Mouse (Mus musculus) cerebellum, adult 11-12 months (tissue): ENCODE results near the gene Pon2.
"Not testable (repeated sequence)": the region's sequence is repeated elsewhere in the genome, so short reads cannot be mapped to it uniquely, and the experiment has no call there.

ENCODE experiments used
- DNase-seq: peaks from one replicate; pipeline ENCODE4 v3.0.0; 2022

Gene Pon2

DNA sequence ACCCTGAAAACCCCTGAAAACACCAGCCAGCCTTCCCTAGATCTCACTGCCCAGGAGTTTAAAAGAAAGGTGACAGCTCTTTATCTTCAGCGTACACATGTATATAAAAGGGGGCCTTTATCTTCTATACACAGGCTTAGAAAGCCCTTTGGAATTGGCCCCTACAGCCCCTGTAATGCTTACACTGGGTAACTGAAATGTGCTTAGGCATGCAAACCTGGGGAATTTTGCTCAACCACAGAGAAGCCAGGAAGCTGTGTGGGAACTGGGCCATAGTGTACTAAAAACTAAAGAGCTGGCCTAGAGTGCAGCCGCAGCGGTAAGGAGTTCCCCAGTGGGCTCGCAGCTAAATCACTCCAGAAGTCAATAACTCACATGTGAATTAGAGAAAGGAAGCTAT lies 6.8 kb downstream of the Pon2 start:
- DNase-seq, result no peak

DNA sequence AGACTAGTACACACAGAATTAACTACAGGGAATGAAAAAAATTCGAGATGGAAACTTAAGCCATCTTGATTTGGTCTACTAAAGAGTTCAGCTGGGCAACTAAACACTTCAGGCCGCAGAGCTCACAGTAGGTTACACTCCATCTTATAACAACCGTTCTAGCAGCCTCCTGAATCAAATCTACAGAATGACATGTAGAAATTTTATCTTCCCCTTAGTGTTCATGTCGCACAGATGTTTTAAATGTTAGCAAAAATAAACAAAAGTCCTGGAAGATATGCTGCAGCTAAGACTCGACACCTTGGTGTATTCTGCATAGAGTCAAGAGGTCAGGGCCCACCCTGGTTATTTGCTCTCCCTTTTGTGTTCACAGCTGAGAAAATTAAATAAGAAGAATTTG lies 10.3 kb downstream of the Pon2 start:
- DNase-seq, result no peak

GRCm38 (mm10) chr6:5287392-5287791 lies 10.9 kb downstream of the Pon2 start:
- DNase-seq, result no peak

- DNase-seq, result no peak
Measured at GRCm38 (mm10) chr6:5282418-5282817, 15.8 kb downstream of the Pon2 start.

GRCm38 (mm10) chr6:5280576-5281305 lies 17.5 kb downstream of the Pon2 start:
- no peak for DNase-seq

- no peak for DNase-seq
Measured at GRCm38 (mm10) chr6:5277972-5278371, 20.3 kb downstream of the Pon2 start.

- no peak for DNase-seq
Measured at GRCm38 (mm10) chr6:5269641-5270040, 28.6 kb downstream of the Pon2 start.

- DNase-seq, result no peak
Measured at GRCm38 (mm10) chr6:5264793-5265192, 33.5 kb downstream of the Pon2 start.

- no peak for DNase-seq
Measured at GRCm38 (mm10) chr6:5263250-5263999, 34.8 kb downstream of the Pon2 start.

DNA sequence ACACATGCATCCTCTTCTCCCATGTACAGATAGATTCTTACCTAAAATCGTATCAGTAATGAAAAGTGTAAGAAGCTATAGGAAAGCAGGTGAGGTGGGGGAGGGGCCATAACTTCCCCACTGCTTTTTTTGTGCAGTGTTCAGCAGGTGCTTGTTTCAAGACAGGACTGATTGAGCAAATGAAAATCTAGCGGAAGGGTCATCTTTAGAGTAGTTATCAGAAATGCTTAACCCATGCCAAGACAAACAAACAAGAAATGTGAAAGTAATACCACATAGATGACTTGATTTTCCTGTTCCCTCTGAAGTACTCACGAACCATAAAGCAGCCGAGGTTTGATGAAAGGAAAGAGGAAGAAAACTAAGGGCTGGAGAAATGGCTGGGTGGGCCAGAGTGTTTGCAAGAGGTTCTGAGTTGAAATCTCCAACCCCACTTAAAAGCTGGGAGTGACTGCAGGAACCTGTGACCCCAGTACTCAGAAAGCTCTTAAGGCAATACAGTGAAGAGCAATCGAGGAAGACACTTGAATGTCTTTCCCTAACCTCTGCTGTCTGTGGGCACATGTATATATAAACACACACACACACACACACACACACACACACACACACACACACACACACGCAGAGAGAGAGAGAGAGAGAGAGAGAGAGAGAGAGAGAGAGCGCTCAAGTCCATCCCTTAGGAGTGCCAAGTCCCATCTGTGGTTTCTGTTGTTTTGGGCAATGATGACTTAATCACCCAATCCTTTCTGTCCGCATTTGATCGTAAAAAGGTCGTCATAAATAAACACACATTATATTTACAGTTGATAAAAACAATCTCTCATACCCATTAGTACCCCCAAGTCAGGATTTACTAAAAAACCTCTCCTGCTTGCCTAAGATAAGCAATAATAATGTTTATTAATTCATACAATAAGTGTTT lies 35.7 kb downstream of the Pon2 start:
- DNase-seq, result no peak

DNA sequence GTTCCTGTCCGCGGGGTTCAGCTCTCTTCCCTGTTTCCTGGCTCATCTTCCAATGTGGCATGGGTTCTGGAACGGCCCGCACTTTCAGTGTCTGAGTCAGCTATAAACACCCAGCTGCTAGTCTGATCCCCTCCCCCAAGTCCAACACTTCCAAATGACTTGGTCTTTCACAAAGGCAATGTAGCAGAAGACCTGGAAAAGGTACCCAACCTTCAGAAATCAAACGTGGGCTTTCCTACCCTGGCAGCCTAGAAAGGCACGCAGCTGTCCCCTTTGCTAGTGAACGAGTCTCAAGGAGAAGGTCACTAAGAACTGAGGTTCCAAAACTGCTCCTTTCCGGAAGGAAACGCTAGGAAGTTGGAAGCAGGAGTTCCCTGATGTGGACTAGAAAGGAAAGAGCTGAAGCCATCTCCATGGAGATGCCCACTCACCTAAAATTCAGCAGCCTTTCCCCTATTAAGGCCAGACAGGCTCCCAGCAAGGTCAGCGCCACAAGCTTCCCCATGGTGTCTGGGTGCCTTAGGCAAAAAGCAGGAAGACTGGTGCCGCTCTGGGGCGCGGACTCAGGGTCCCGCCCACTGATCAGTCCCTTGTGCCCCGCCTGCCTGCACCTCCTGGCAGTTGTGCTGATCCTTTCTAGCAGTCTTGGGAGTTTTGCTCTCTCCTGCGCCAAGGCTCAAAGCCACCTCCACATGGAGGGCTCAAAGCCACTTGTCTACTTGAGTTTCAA lies 42.4 kb downstream of the Pon2 start, which contains the start of gene Pon3:
TSS of gene Pon3 (minus strand) at position 565 of the 730 bp plus-strand sequence.
- peak; percentile 1 for DNase-seq

DNA sequence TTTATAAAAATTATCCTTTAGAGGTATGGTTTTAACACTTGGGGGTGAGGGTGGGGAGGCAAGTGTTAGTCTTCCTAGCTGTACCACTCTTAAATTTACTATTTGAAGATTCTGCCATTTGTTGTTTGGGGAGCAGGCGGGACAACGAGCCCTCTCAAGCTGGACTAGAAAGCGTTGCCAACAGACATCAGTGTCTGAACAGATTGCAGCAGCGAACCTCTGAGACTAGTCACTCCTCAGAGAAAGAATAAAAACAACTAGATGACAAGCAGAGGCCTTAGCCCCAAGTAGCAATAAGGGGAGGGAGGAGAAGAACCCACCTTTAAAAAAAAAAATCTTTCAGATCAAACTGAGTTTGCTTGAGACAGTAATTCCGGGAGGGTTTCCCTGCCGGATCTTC lies 43.0 kb downstream of the Pon2 start:
- no peak for DNase-seq

GRCm38 (mm10) chr6:5254869-5255268 lies 43.4 kb downstream of the Pon2 start:
- DNase-seq, result no peak

- DNase-seq, result no peak
Measured at GRCm38 (mm10) chr6:5245926-5246325, 52.3 kb downstream of the Pon2 start.

DNA sequence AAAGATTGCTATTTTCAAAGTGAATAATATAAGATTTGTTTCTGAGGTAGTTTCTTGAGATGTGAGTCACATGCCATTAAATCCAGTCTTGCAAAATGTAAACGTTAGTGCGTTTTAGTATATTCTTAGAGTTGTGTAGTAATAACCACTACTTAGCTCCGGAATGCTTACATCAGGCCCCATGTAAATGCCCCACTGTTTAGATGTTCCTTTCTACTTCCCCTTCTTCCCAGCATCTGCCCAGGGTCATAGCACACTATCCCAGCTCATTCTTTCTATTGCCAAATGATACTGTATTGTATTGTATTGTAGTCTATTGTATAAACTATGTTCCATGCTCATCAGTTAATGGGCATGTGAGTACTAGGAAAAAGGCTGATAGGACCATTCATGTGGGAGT lies 59.5 kb downstream of the Pon2 start:
- no peak for DNase-seq

GRCm38 (mm10) chr6:5237510-5237909 lies 60.7 kb downstream of the Pon2 start:
- no peak for DNase-seq

GRCm38 (mm10) chr6:5236843-5237371 lies 61.3 kb downstream of the Pon2 start:
- DNase-seq, result no peak

DNA sequence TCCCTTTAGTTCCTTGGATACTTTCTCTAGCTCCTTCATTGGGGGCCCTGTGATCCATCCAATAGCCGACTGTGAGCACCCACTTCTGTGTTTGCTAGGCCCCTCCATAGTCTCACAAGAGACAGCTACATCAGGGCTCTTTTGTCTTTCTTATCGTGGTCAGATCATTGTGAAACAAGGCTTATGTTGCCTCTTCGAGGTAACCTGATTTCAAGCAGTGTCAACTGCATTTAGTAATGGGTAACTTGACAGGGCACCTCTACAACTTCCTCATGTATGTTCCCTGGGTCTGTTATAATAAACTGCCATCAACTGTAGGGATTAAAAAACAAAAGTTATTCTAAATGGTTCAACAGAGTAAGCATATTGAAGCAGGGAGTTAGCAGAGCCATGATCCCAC lies 63.7 kb downstream of the Pon2 start:
- no peak for DNase-seq

DNA sequence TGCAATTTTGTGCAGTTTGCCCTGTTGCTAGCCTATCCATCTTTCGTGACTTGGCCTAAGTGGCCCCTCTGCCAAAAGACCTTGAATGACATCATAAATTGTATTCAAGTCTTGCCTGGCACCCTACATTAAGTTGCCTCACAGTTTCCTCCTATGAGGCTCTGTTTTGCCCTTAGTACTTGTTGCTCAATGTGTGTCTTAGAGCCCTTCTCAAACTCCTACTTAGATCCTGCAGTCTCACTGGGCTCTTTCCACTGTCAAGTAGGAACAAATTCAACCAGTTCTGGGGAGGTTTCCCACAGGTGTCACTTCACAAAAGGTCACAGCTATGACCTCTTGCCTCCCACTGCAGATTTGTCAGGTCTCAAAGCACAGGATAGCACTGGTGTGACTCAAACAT lies 64.4 kb downstream of the Pon2 start:
- no peak for DNase-seq

DNA sequence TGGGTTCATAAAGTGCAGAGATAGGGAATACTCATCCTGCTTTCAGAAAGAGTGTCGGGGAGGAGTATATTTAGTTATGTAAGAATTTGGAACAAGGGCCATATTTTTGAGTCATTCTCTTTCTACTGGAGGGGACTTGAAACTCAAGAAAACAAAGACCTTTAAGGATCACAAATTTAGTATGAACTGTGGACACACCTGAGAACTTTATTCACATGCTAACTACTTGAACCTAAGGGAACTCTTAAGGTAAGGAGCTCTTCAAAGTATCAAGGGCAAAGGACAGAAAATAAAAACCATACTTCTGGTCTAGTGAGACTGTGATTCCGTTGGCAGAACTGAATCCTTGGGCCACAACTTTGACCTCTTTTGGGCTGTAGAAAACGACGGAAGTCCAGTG lies 66.2 kb downstream of the Pon2 start:
- DNase-seq, result no peak

- no peak for DNase-seq
Measured at GRCm38 (mm10) chr6:5230261-5230660, 68.0 kb downstream of the Pon2 start.

DNA sequence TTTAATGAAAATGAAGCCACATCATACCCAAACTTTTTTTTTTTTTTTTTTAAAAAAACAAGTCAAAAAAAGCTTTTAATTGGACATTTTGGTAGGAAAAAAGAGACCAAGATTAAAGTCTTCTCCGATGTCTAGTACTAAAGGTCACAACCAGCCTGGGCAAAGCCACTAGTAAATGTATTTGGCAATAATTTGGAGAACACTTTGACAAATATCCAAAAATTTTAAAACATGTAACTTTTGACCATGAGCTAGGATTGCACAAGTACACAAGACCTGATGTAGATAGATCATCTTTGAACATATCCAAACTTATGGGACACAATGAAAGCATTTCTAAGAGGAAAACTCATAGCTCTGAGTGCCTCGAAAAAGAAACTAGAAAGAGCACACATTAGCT lies 74.7 kb downstream of the Pon2 start:
- DNase-seq, result not testable (repeated sequence)
